Mouse (Mus musculus): ENCODE measurements around the gene Usp29.

DNA sequence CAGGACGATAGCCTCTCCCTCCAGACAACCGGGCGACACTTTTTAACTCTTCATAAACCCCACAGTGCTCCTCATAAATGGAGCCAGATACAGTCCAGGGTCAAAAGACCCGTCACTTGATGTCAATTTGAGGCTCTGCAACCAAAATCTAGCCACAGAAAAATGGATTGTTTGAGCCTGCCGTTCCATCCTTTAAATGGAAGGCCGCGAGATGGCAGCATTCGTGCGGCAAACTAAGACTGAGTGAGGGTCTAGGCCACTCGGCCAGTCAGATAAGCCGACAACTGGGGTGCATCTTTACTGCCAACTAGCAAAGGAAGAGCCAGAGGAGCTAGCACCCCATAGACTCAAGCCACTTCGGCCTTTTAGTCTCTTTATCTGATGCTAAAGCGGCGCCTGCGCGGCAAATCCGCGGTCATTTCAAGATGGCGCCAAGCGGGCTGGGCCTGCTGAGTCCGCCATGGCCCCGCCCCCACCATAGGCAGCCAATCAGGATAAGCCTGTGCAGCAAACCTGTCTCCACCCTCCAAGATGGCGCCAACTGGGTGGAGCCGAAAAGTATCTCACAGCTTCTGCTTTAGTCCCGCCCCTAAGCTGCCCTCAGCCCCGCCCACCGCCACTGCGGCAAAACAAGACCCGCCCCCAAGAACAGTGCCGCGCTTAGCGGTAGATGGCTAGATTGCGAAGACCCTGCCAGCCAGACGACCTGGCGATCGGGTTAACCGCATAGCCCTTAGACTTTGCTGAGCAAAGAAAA is 1.1 kb upstream of the Usp29 start:
- TF ChIP-seq POLR2A (IDR thresholded peaks at IDR 0.05; ENCODE audit: extremely low read depth, insufficient read depth, low read length), result no peak
- peak; percentile 46 for TF ChIP-seq CTCF (IDR thresholded peaks at IDR 0.05; ENCODE audit: low read depth, low read length)
